Comparison of ENCODE assay signal across 7 mouse cellular contexts in genomic region chr6:53182131-53182530, GRCm38 (mm10).
DNase-seq lines count a peak whose midpoint lies in the region; TF ChIP-seq lines count a peak whose summit lies in the region.
"Not testable (repeated sequence)": the region's sequence is repeated elsewhere in the genome, so short reads cannot be mapped to it uniquely, and the experiment has no call there.

No protein-coding gene starts in this region.

- H3K4me3 ChIP-seq in E14TG2a.4 (replicated peaks; ENCODE audit: low read length) (peak overlapping the region; percentile 76), ES-Bruce4 (ENCODE audit: low read depth, low read length) (peak overlapping the region; percentile 66), ES-E14 (ENCODE audit: insufficient read depth in 1 of 2, low read depth in 1 of 2, low read length in 2 of 2, poor library complexity in 1 of 2, severe bottlenecking in 1 of 2) (peak overlapping the region; percentile 58 to 72)

- DNase-seq in ES-CJ7 (ENCODE audit: low read depth, low spot score) (peak; percentile 46), R1 (ENCODE audit: low read depth, low spot score) (peak; percentile 71), ZHBTc4 (ENCODE audit: low read depth, low spot score) (peak; percentile 64)
- not testable (repeated sequence) for DNase-seq in ES-E14 (ENCODE audit: low read depth, low spot score)
- peak; percentile 36 for DNase-seq in heart, adult 11 months

- not testable (repeated sequence) for H3K36me3 ChIP-seq in E14TG2a.4 (ENCODE audit: insufficient read depth, low read length); ES-Bruce4 (ENCODE audit: control insufficient read depth, insufficient read depth, low read length, poor library complexity, severe bottlenecking); ES-E14 (ENCODE audit: control insufficient read depth, insufficient read depth, low read length, poor library complexity, severe bottlenecking)

- not testable (repeated sequence) for H3K27me3 ChIP-seq in E14TG2a.4 (ENCODE audit: insufficient read depth, low read length); ES-Bruce4 (ENCODE audit: control insufficient read depth, insufficient read depth, low read length, poor library complexity, severe bottlenecking)

- in situ Hi-C loops in ES-E14 (cut with MboI; ENCODE audit: low sequenced_read_pairs in 2 of 2, unreplicated experiment in 2 of 2): not testable (repeated sequence)

- not testable (repeated sequence) for TF ChIP-seq CTCF in E14TG2a.4 (conservative IDR thresholded peaks at IDR 0.05; ENCODE audit: low read length); ES-Bruce4 (IDR thresholded peaks at IDR 0.05; ENCODE audit: low read depth, low read length)

- not testable (repeated sequence) for TF ChIP-seq EP300 in ES-Bruce4 (IDR thresholded peaks at IDR 0.05; ENCODE audit: insufficient read depth, low read depth, low read length)

- not testable (repeated sequence) for H3K9me3 ChIP-seq in E14TG2a.4 (ENCODE audit: low read length); ES-Bruce4 (replicated peaks; ENCODE audit: control insufficient read depth, insufficient read depth, low read length, poor library complexity, severe bottlenecking); ES-E14 (ENCODE audit: control insufficient read depth, insufficient read depth, low read depth, low read length)

- H3K9ac ChIP-seq in ES-Bruce4 (ENCODE audit: low read depth, poor library complexity, severe bottlenecking): peak overlapping the region; percentile 56; the same call in 1 of the 2 replicates
- H3K9ac ChIP-seq in ES-E14 (ENCODE audit: insufficient read depth, low read depth, low read length, poor library complexity, severe bottlenecking): peak overlapping the region; percentile 55

- not testable (repeated sequence) for H3K27ac ChIP-seq in ES-Bruce4 (ENCODE audit: insufficient read depth, low read length); ES-E14 (ENCODE audit: insufficient read depth, low read depth, low read length, poor library complexity, severe bottlenecking)

- not testable (repeated sequence) for TF ChIP-seq POLR2A in ES-Bruce4 (IDR thresholded peaks at IDR 0.05; ENCODE audit: insufficient read depth, low read length)

- not testable (repeated sequence) for H3K4me1 ChIP-seq in E14TG2a.4 (replicated peaks; ENCODE audit: low read depth, low read length); ES-Bruce4 (ENCODE audit: control insufficient read depth, insufficient read depth, low read length); ES-E14 (ENCODE audit: control insufficient read depth in 2 of 2, insufficient read depth in 2 of 2, low read length in 2 of 2, poor library complexity in 1 of 2)
